Mouse (Mus musculus) liver, embryonic 11.5 days (tissue): ENCODE measurements around the gene Ppp1r15b. TPM values are rescaled to one million over a fixed set of nuclear protein-coding genes. Genes with fewer than 3 reads are reported as not detected.

Experiments
- ATAC-seq: fragments of 200-750 bp; cut with Nextera tagmentation; replicated peaks from 2 replicates; pipeline ENCODE4 v1.8.0; 2017; ENCODE audit warnings: moderate number of reproducible peaks, mild to moderate bottlenecking, moderate TSS enrichment, moderate library complexity; ENCODE audit not compliant: low FRiP score
- DNase-seq: peaks from one replicate; pipeline ENCODE4 v3.0.0-alpha.2; 2017; ENCODE audit warnings: low spot score
- H3K27ac ChIP-seq: fragments of 300-500 bp; sonication (generic); 2 replicates; pipeline ENCODE4 v1.5.1; 2014; ENCODE audit warnings: mild to moderate bottlenecking, low read depth, low read length, control low read depth
- H3K27me3 ChIP-seq: fragments of 300-500 bp; sonication (generic); replicated peaks from 2 replicates; pipeline ENCODE4 v1.6.1; 2014; ENCODE audit warnings: low read length, mixed read lengths; ENCODE audit not compliant: control insufficient read depth, insufficient read depth
- H3K36me3 ChIP-seq: fragments of 300-500 bp; sonication (generic); 2 replicates; pipeline ENCODE4 v1.6.1; 2014; ENCODE audit warnings: mild to moderate bottlenecking, low read length, moderate library complexity, mixed read lengths; ENCODE audit not compliant: control insufficient read depth, insufficient read depth
- H3K4me1 ChIP-seq: fragments of 300-500 bp; sonication (generic); replicated peaks from 2 replicates; pipeline ENCODE4 v1.6.1; 2014; ENCODE audit warnings: low read length, mixed read lengths; ENCODE audit not compliant: control insufficient read depth, insufficient read depth
- H3K4me2 ChIP-seq: fragments of 300-500 bp; sonication (generic); 2 replicates; pipeline ENCODE4 v1.6.1; 2014; ENCODE audit warnings: mild to moderate bottlenecking, control low read depth, moderate library complexity
- H3K4me3 ChIP-seq: fragments of 300-500 bp; sonication (generic); 2 replicates; pipeline ENCODE4 v1.5.1; 2014; ENCODE audit warnings: low read depth, low read length, control low read depth
- H3K9ac ChIP-seq: fragments of 300-500 bp; sonication (generic); 2 replicates; pipeline ENCODE4 v1.6.1; 2014; ENCODE audit warnings: low read depth, low read length, control low read depth
- H3K9me3 ChIP-seq: fragments of 300-500 bp; sonication (generic); 2 replicates; pipeline ENCODE4 v1.6.1; 2016; ENCODE audit warnings: low read length, inconsistent platforms, mixed read lengths; ENCODE audit not compliant: control insufficient read depth
- WGBS: fragments of 180-500 bp; shearing (Covaris S2); extraction: QIAGEN DNeasy Blood & Tissue Kit; methylation state at CpG from one replicate; pipeline ENCODE4 v1.1.7; 2014; 5-methylcytosine and 5-hydroxymethylcytosine counted together
- polyA plus RNA-seq: library from polyadenylated mRNA; unstranded; fragments of >200 nt; fragmentation: Nextera tagmentation; extraction: Ambion mirVana; gene quantifications from 2 replicates; pipeline ENCODE4 v1.2.1, GENCODE M21; 2014

The Ppp1r15b gene
- polyA plus RNA-seq, 1 experiment from 2014 or later: 89.0 TPM

GRCm38 (mm10) chr1:133161559-133161958 is 30.6 kb downstream of the Ppp1r15b start:
- Histone ChIP-seq H3K27me3 (peaks cover 58% of the 10 kb centered on the region), H3K36me3 (no peaks in the 10 kb centered on the region), H3K9me3 (no peaks in the 10 kb centered on the region), H3K4me1 (0 out of 2 replicates have a peak, but pooled peaks cover 7% of the 10 kb centered on the region), H3K27ac (no peak overlapping the region), H3K4me2 (no peak overlapping the region), H3K4me3 (no peak overlapping the region), H3K9ac (no peak overlapping the region)
- 56% methylated on average over 4 of the region's 4 CpGs for whole genome bisulfite sequencing
- ATAC-seq (no peak), DNase-seq (no peak)

- H3K4me1 ChIP-seq: 0 out of 2 replicates have a peak, but pooled peaks cover 7% of the 10 kb centered on the region
These were observed 31.1 kb downstream of the Ppp1r15b start for GRCm38 (mm10) chr1:133162046-133162445.

GRCm38 (mm10) chr1:133162981-133163380 is 32.0 kb downstream of the Ppp1r15b start:
- Histone ChIP-seq H3K4me3 (no peak overlapping the region), H3K27ac (no peak overlapping the region), H3K4me1 (0 out of 2 replicates have a peak, but pooled peaks cover 7% of the 10 kb centered on the region), H3K9me3 (no peaks in the 10 kb centered on the region), H3K9ac (no peak overlapping the region), H3K36me3 (no peaks in the 10 kb centered on the region), H3K4me2 (no peak overlapping the region; the same call in 1 of the 2 replicates), H3K27me3 (peaks cover 72% of the 10 kb centered on the region)
- DNase-seq (no peak), ATAC-seq (no peak)
- WGBS: 44% methylated on average over 8 of the region's 8 CpGs

More at GRCm38 (mm10) chr1:133162046-133162445, 31.1 kb downstream of the Ppp1r15b start:
- 58% methylated on average over 10 of the region's 10 CpGs for WGBS
- Histone ChIP-seq H3K36me3 (no peaks in the 10 kb centered on the region), H3K9me3 (no peaks in the 10 kb centered on the region), H3K27me3 (peaks cover 62% of the 10 kb centered on the region), H3K4me2 (no peak overlapping the region), H3K27ac (no peak overlapping the region), H3K4me3 (no peak overlapping the region), H3K9ac (no peak overlapping the region)
- DNase-seq (no peak), ATAC-seq (no peak)

- Histone ChIP-seq H3K4me1 (0 out of 2 replicates have a peak, but pooled peaks cover 9% of the 10 kb centered on the region), H3K36me3 (no peaks in the 10 kb centered on the region), H3K9me3 (no peaks in the 10 kb centered on the region), H3K27me3 (peaks cover 73% of the 10 kb centered on the region), H3K27ac (no peak within 1 kb of the TSS), H3K4me3 (peak within 1 kb of the TSS; percentile 57), H3K9ac (peak within 1 kb of the TSS; percentile 40), H3K4me2 (peak within 1 kb of the TSS; percentile 90)
- under 1% methylated on average over 66 of the region's 68 CpGs for WGBS
- peak; percentile 55 for DNase-seq
- no peak; the same call in 1 of the 2 replicates for ATAC-seq
These were observed 33.0 kb downstream of the Ppp1r15b start, which contains the start of gene Plekha6 for GRCm38 (mm10) chr1:133163820-133164431. Gene Plekha6 (plus strand): TSS chr1:133164210.

DNA sequence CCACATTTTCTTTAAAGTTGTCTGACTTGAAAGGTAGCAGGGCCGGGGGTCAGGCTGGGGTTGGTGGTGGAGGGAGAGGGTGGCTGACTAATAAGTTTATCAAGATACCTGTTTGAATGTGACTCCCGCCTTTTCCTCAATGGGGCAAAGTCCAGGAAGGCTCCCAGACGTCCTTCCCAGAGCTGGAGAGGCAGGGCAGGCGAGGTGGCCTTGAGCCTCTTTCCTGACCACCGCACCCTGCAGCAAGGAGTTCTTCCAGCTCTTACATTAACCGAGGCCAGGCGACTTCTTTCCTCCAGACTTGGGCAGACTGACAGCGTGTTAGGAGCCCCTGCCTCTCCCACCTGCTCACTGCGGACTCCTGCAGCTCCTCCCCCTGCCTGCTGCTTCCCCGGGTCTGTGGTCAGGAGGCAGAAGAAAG is 33.7 kb downstream of the Ppp1r15b start:
- Histone ChIP-seq H3K9ac (no peak overlapping the region), H3K4me3 (peak overlapping the region; percentile 57)
- WGBS: 3% methylated on average over 10 of the region's 10 CpGs

GRCm38 (mm10) chr1:133165111-133165510 is 34.2 kb downstream of the Ppp1r15b start:
- no peak for ATAC-seq
- H3K27me3 ChIP-seq: peaks cover 74% of the 10 kb centered on the region
- peak overlapping the region; percentile 90; the same call in 1 of the 2 replicates for H3K4me2 ChIP-seq
- H3K36me3 ChIP-seq: no peaks in the 10 kb centered on the region
- no peak overlapping the region for H3K4me3 ChIP-seq
- H3K9me3 ChIP-seq: no peaks in the 10 kb centered on the region
- 0 out of 2 replicates have a peak, but pooled peaks cover 9% of the 10 kb centered on the region for H3K4me1 ChIP-seq
- H3K27ac ChIP-seq: no peak overlapping the region
- H3K9ac ChIP-seq: no peak overlapping the region
- WGBS: 10% methylated on average over 11 of the region's 11 CpGs
- DNase-seq: no peak

More for the DNA sequence above, 33.7 kb downstream of the Ppp1r15b start:
- Histone ChIP-seq H3K4me2 (peak overlapping the region; percentile 90), H3K36me3 (no peaks in the 10 kb centered on the region), H3K4me1 (0 out of 2 replicates have a peak, but pooled peaks cover 9% of the 10 kb centered on the region), H3K27me3 (peaks cover 74% of the 10 kb centered on the region), H3K27ac (no peak overlapping the region), H3K9me3 (no peaks in the 10 kb centered on the region)
- DNase-seq: no peak
- no peak for ATAC-seq

GRCm38 (mm10) chr1:133168318-133169060 is 37.5 kb downstream of the Ppp1r15b start:
- 46% methylated on average over 19 of the region's 19 CpGs for WGBS
- Histone ChIP-seq H3K27me3 (peaks cover 43% of the 10 kb centered on the region), H3K9me3 (no peaks in the 10 kb centered on the region), H3K4me2 (peak overlapping the region; percentile 19), H3K36me3 (no peaks in the 10 kb centered on the region), H3K27ac (no peak overlapping the region), H3K9ac (no peak overlapping the region), H3K4me1 (0 out of 2 replicates have a peak, but pooled peaks cover 9% of the 10 kb centered on the region), H3K4me3 (no peak overlapping the region)
- DNase-seq (no peak), ATAC-seq (no peak)

- DNase-seq: no peak
- no peak overlapping the region for H3K4me3 ChIP-seq
- H3K36me3 ChIP-seq: no peaks in the 10 kb centered on the region
- H3K9ac ChIP-seq: no peak overlapping the region
- WGBS: 79% methylated on average over 8 of the region's 8 CpGs
- no peak overlapping the region for H3K27ac ChIP-seq
- no peak for ATAC-seq
- H3K4me2 ChIP-seq: no peak overlapping the region
- 0 out of 2 replicates have a peak, but pooled peaks cover 2% of the 10 kb centered on the region for H3K4me1 ChIP-seq
- peaks cover 26% of the 10 kb centered on the region for H3K27me3 ChIP-seq
- no peaks in the 10 kb centered on the region for H3K9me3 ChIP-seq
These were observed 39.3 kb downstream of the Ppp1r15b start for GRCm38 (mm10) chr1:133170196-133170595.
